Mouse (Mus musculus): ENCODE data around the gene Tmeff1.

DNA sequence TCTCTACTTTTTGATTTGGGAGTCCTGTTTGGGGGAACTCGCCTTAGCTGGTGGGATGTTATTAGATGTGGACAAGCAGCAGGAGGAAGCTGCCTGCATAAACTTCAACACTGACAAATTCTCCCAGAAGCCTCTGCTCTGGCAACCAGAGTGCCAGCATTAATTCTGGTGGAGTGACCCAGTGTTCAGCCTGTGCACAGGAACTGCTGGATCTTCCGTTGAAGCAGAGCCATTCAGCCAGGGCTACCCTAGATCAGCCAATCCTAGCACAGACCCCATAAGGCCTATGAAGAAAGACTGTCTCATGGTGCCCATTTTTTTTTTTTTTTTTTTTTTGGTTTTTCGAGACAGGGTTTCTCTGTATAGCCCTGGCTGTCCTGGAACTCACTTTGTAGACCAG lies 3.0 kb upstream of the Tmeff1 start:
- TF ChIP-seq CTCF (IDR thresholded peaks at IDR 0.05; ENCODE audit: extremely low read depth, insufficient read depth, insufficient read length, insufficient replicate concordance) (no peak), POLR2A (IDR thresholded peaks at IDR 0.05; ENCODE audit: low read depth, low read length) (no peak)
